Mouse (Mus musculus) spleen, adult 2 months (tissue): Measurements from ENCODE around the gene Lrrk1.

Experiments used
- CTCF ChIP-seq: fragments of 200-500 bp; IDR thresholded peaks from 2 replicates; pipeline ENCODE4 v1.5.1; 2011; ENCODE audit warnings: mild to moderate bottlenecking, inconsistent platforms; ENCODE audit not compliant: insufficient read depth, insufficient read length, insufficient replicate concordance; ENCODE audit errors: extremely low read depth
- POLR2A ChIP-seq: fragments of 200-500 bp; IDR thresholded peaks from 2 replicates; pipeline ENCODE4 v1.6.1; 2011; ENCODE audit warnings: low read depth, low read length, inconsistent platforms

GRCm38 (mm10) chr7:66176929-66177328 is 211.2 kb downstream of the Lrrk1 start:
- TF ChIP-seq POLR2A (no peak), CTCF (no peak)
